Comparison of ENCODE assay signal across 8 mouse cellular contexts in genomic region chr5:53594274-53594673, GRCm38 (mm10).
DNase-seq lines count a peak whose midpoint lies in the region; ATAC-seq and TF ChIP-seq lines count a peak whose summit lies in the region.

No protein-coding gene starts in this region.

- TF ChIP-seq POLR2A in bone marrow, adult 2 months (IDR thresholded peaks at IDR 0.05; ENCODE audit: borderline replicate concordance, control insufficient read depth, low read depth, low read length) = no peak

- H3K9me3 ChIP-seq in forebrain, embryonic 12.5 days = no peaks in the 10 kb centered on the region
- H3K9me3 ChIP-seq in hindbrain, postnatal 0 days (ENCODE audit: low read length) = no peaks in the 10 kb centered on the region

- no peak overlapping the region for H3K9ac ChIP-seq in forebrain, embryonic 12.5 days
- no peak overlapping the region for H3K9ac ChIP-seq in hindbrain, postnatal 0 days (replicated peaks; ENCODE audit: low read length)

- no peaks in the 10 kb centered on the region for H3K27me3 ChIP-seq in forebrain, embryonic 12.5 days
- H3K27me3 ChIP-seq in hindbrain, postnatal 0 days (ENCODE audit: insufficient read depth, low read length) = no peaks in the 10 kb centered on the region

- peak overlapping the region; percentile 4 for H3K4me3 ChIP-seq in bone marrow, adult 2 months (replicated peaks; ENCODE audit: control insufficient read depth, low read depth, low read length)
- H3K4me3 ChIP-seq in forebrain, embryonic 12.5 days (replicated peaks) = no peak overlapping the region
- no peak overlapping the region for H3K4me3 ChIP-seq in hindbrain, postnatal 0 days (ENCODE audit: low read length)

- H3K27ac ChIP-seq in bone marrow, adult 2 months (ENCODE audit: control insufficient read depth, insufficient read depth, low read depth, low read length, poor library complexity) = no peak overlapping the region; the same call in 1 of the 2 replicates
- no peak overlapping the region for H3K27ac ChIP-seq in forebrain, embryonic 12.5 days
- H3K27ac ChIP-seq in hindbrain, postnatal 0 days = no peak overlapping the region

- ATAC-seq in cerebellum, adult (ENCODE audit: insufficient number of reproducible peaks, low FRiP score, low TSS enrichment) = no peak
- no peak for ATAC-seq in forebrain, embryonic 12.5 days (ENCODE audit: low FRiP score)
- no peak for ATAC-seq in hindbrain, postnatal 0 days

- peaks cover 2% of the 10 kb centered on the region; the same call in 1 of the 2 replicates for H3K4me1 ChIP-seq in bone marrow, adult 2 months (ENCODE audit: control insufficient read depth, insufficient read depth, low read length)
- H3K4me1 ChIP-seq in forebrain, embryonic 12.5 days = peaks cover 30% of the 10 kb centered on the region
- H3K4me1 ChIP-seq in hindbrain, postnatal 0 days (ENCODE audit: insufficient read depth, low read length) = peaks cover 15% of the 10 kb centered on the region

- peak; percentile 21; the same call in 1 of the 2 replicates for TF ChIP-seq CTCF in bone marrow, adult 2 months (IDR thresholded peaks at IDR 0.05; ENCODE audit: control insufficient read depth, insufficient read depth, low read length)
- peak; percentile 56; the same call in 1 of the 2 replicates for TF ChIP-seq CTCF in hindbrain, postnatal 0 days (IDR thresholded peaks at IDR 0.05; ENCODE audit: low read depth)

- H3K36me3 ChIP-seq in forebrain, embryonic 12.5 days (replicated peaks) = no peaks in the 10 kb centered on the region
- no peaks in the 10 kb centered on the region for H3K36me3 ChIP-seq in hindbrain, postnatal 0 days (ENCODE audit: insufficient read depth, low read length)

- H3K4me2 ChIP-seq in forebrain, embryonic 12.5 days = peak overlapping the region; percentile 15
- H3K4me2 ChIP-seq in hindbrain, postnatal 0 days (ENCODE audit: low read depth, low read length) = 0 out of 2 replicates have a peak overlapping the region, but pooled peaks have one; percentile 17

- peak; percentile 22 for DNase-seq in cerebellum, adult 11 months
- peak; percentile 42 for DNase-seq in 3134 (ENCODE audit: extremely low read depth, insufficient read length, low spot score)
- peak; percentile 69 for DNase-seq in hindbrain, postnatal 0 days (ENCODE audit: low spot score)
- DNase-seq in lung, postnatal 25 days (ENCODE audit: low spot score) = peak; percentile 62
- DNase-seq in thymus, postnatal 10 days (ENCODE audit: low spot score in 2 of 2) = peak; percentile 18 to 40

- 11% methylated on average over 4 of the region's 4 CpGs for WGBS in bone marrow, adult 2 months
- WGBS in forebrain, embryonic 12.5 days = 29% methylated on average over 4 of the region's 4 CpGs
- WGBS in hindbrain, postnatal 0 days = 23% methylated on average over 4 of the region's 4 CpGs
